9 mouse cellular contexts compared by ENCODE assay signal in genomic region chr7:4940068-4940479, GRCm38 (mm10). TPM values are rescaled to one million over a fixed set of nuclear protein-coding genes. Genes with fewer than 3 reads are reported as not detected.
A peak's percentile ranks its signal among the peaks of the same experiment; 100 is the strongest.
DNase-seq lines count a peak whose midpoint lies in the region; ATAC-seq and TF ChIP-seq lines count a peak whose summit lies in the region.
"Had no signal": no experiment of that assay in that cellular context is flagged by ENCODE, and none has a peak within 500 bp of the region (broad histone marks: within the 10 kb centered on the region; RNA-seq: fewer than 3 reads in every experiment).

No protein-coding gene starts in this region.

- no peak overlapping the region for H3K4me2 ChIP-seq in liver, postnatal 0 days (ENCODE audit: low read depth, low read length)
- H3K4me2 ChIP-seq in neural tube, embryonic 14.5 days (ENCODE audit: low read depth, low read length) = no peak overlapping the region

- H3K9me3 ChIP-seq in liver, postnatal 0 days (ENCODE audit: low read length) = no peaks in the 10 kb centered on the region
- no peaks in the 10 kb centered on the region for H3K9me3 ChIP-seq in neural tube, embryonic 14.5 days (ENCODE audit: control insufficient read depth, low read length)

- H3K4me1 ChIP-seq in liver, postnatal 0 days (ENCODE audit: insufficient read depth) = peaks cover 2% of the 10 kb centered on the region; the same call in 1 of the 2 replicates
- no peaks in the 10 kb centered on the region for H3K4me1 ChIP-seq in neural tube, embryonic 14.5 days (ENCODE audit: control insufficient read depth, insufficient read depth, low read length)

- no peak for ATAC-seq in Patski
- peak; percentile 73 for ATAC-seq in liver, postnatal 0 days
- peak; percentile 50; the same call in 1 of the 2 replicates for ATAC-seq in neural tube, embryonic 14.5 days (ENCODE audit: low read depth)

- no peaks in the 10 kb centered on the region for H3K36me3 ChIP-seq in liver, postnatal 0 days (replicated peaks; ENCODE audit: insufficient read depth, low read length)
- no peaks in the 10 kb centered on the region for H3K36me3 ChIP-seq in neural tube, embryonic 14.5 days (ENCODE audit: control insufficient read depth, insufficient read depth, low read length)

- in situ Hi-C loops in Patski (cut with MboI; ENCODE audit: low pct_unique_long_range_greater_than_20kb) = loop anchor here (5.0 to 10.0 kb wide), 2 partner anchors 107 to 375 kb away; no protein-coding TSS in a partner anchor

- 18% methylated on average over 9 of the region's 9 CpGs for WGBS in liver, postnatal 0 days (ENCODE audit: insufficient replicate concordance)
- 17% methylated on average over 9 of the region's 9 CpGs for WGBS in neural tube, embryonic 14.5 days

- no peaks in the 10 kb centered on the region for H3K27me3 ChIP-seq in Patski
- H3K27me3 ChIP-seq in liver, postnatal 0 days (ENCODE audit: insufficient read depth, low read length) = no peaks in the 10 kb centered on the region
- no peaks in the 10 kb centered on the region for H3K27me3 ChIP-seq in neural tube, embryonic 14.5 days (ENCODE audit: control insufficient read depth, insufficient read depth, low read length)

- POLR2A ChIA-PET in Patski (lab: Charles Lee) = no interaction called here

- H3K27ac ChIP-seq in liver, postnatal 0 days (ENCODE audit: low read depth) = no peak overlapping the region
- no peak overlapping the region for H3K27ac ChIP-seq in neural tube, embryonic 14.5 days (ENCODE audit: low read depth, low read length)

- no peak overlapping the region for H3K9ac ChIP-seq in liver, postnatal 0 days (replicated peaks)
- H3K9ac ChIP-seq in neural tube, embryonic 14.5 days (replicated peaks; ENCODE audit: low read depth, low read length) = no peak overlapping the region

- CTCF ChIA-PET in Patski (lab: Charles Lee) = interaction anchor here (0.7 to 3.3 kb wide), 20 partner anchors 8 to 380 kb away, joined by 3 to 12 read pairs (median 4); partner anchors contain the start of genes Nat14, Sbk2, Ssc5d and Ube2s

- TF ChIP-seq CTCF in Patski (IDR thresholded peaks at IDR 0.05) = peak; percentile 95
- TF ChIP-seq CTCF in liver, postnatal 0 days (IDR thresholded peaks at IDR 0.05; ENCODE audit: low read depth) = peak; percentile 94

- peak; percentile 38 for DNase-seq in 3134 (ENCODE audit: extremely low read depth, insufficient read length, low spot score)
- no peak for DNase-seq in Patski (ENCODE audit: low read depth, low spot score)
- DNase-seq in cerebellum, postnatal 10 days = peak; percentile 87 to 89
- DNase-seq in gastrocnemius, adult 8-10 months (ENCODE audit: low spot score in 2 of 2) = peak; percentile 61 to 66
- peak; percentile 94 for DNase-seq in kidney, adult 9 months
- DNase-seq in liver, postnatal 0 days = peak; percentile 87
- DNase-seq in thymus, adult 18-20 months = peak; percentile 64 to 66

- H3K4me3 ChIP-seq in liver, postnatal 0 days (ENCODE audit: low read depth, low read length) = no peak overlapping the region
- no peak overlapping the region for H3K4me3 ChIP-seq in neural tube, embryonic 14.5 days (ENCODE audit: low read depth, low read length)
- H3K4me3 ChIP-seq: erythroblast, embryonic 14.5 days had no signal

- TF ChIP-seq EP300 in liver, postnatal 0 days (IDR thresholded peaks at IDR 0.05; ENCODE audit: low read depth) = no peak

RNA-seq across cellular contexts. Expression of gene Ssc5d, which starts 14.5 kb away (rescaled TPM):
- polyA plus RNA-seq in Patski (2021) = 4.7 TPM
- total RNA-seq in gastrocnemius, adult 8-10 months (2022) = 1 to 10 TPM; 1.9 to 4.6 (median 2.5) TPM
- 0.06 TPM in 2 replicates for polyA plus RNA-seq in liver, postnatal 0 days (2015; fragmentation: Nextera tagmentation; extraction: Ambion mirVana)
- 0.40 and 1.3 TPM in 2 replicates for polyA plus RNA-seq in neural tube, embryonic 14.5 days (2014; fragmentation: Nextera tagmentation; extraction: Ambion mirVana)
- polyA plus RNA-seq: erythroblast, embryonic 14.5 days had no signal

RNA-seq across cellular contexts. Expression of gene Nat14, which starts 18.2 kb away (rescaled TPM):
- polyA plus RNA-seq in Patski (2021) = 5.3 TPM
- 1 to 10 TPM; 4.2 to 5.2 (median 4.6) TPM for total RNA-seq in gastrocnemius, adult 8-10 months (2022)
- polyA plus RNA-seq in liver, postnatal 0 days (2015; fragmentation: Nextera tagmentation; extraction: Ambion mirVana) = 0.09 and 0.20 TPM in 2 replicates
- 24.4 and 27.9 TPM in 2 replicates for polyA plus RNA-seq in neural tube, embryonic 14.5 days (2014; fragmentation: Nextera tagmentation; extraction: Ambion mirVana)

RNA-seq across cellular contexts. Expression of gene Sbk2, which starts 24.1 kb away (rescaled TPM):
- 1.8 TPM for polyA plus RNA-seq in Patski (2021)
- 10 to 100 TPM; 55.4 to 88.7 (median 62.8) TPM for total RNA-seq in gastrocnemius, adult 8-10 months (2022)
- polyA plus RNA-seq in liver, postnatal 0 days (2015; fragmentation: Nextera tagmentation; extraction: Ambion mirVana) = 0.09 TPM in 1 of 2 replicates, not detected in the other
- not detected in 2 replicates for polyA plus RNA-seq in neural tube, embryonic 14.5 days (2014; fragmentation: Nextera tagmentation; extraction: Ambion mirVana)
- polyA plus RNA-seq: erythroblast, embryonic 14.5 days had no signal

RNA-seq across cellular contexts. Expression of gene Zfp628, which starts 25.1 kb away (rescaled TPM):
- polyA plus RNA-seq in Patski (2021) = 8.1 TPM
- total RNA-seq in gastrocnemius, adult 8-10 months (2022) = 10 to 100 TPM in 2 of 4 experiments, 1 to 10 TPM in 2; 8.3 to 10.7 (median 9.7) TPM
- polyA plus RNA-seq in liver, postnatal 0 days (2015; fragmentation: Nextera tagmentation; extraction: Ambion mirVana) = 0.90 and 1.0 TPM in 2 replicates
- 2.8 and 3.7 TPM in 2 replicates for polyA plus RNA-seq in neural tube, embryonic 14.5 days (2014; fragmentation: Nextera tagmentation; extraction: Ambion mirVana)

RNA-seq across cellular contexts. Expression of gene Sbk3, which starts 30.9 kb away (rescaled TPM):
- polyA plus RNA-seq in Patski (2021) = 0.09 TPM
- total RNA-seq in gastrocnemius, adult 8-10 months (2022) = 1 to 10 TPM in 3 of 4 experiments, under 1 TPM in 1; 0.58 to 1.6 (median 1.1) TPM
- not detected in 2 replicates for polyA plus RNA-seq in liver, postnatal 0 days (2015; fragmentation: Nextera tagmentation; extraction: Ambion mirVana)
- polyA plus RNA-seq in neural tube, embryonic 14.5 days (2014; fragmentation: Nextera tagmentation; extraction: Ambion mirVana) = 0.52 and 0.75 TPM in 2 replicates
- polyA plus RNA-seq: erythroblast, embryonic 14.5 days had no signal
